Mouse (Mus musculus) erythroblast, adult 5-6 weeks (primary cell): ENCODE results near the gene Wars2. TPM values are rescaled to one million over a fixed set of nuclear protein-coding genes. Genes with fewer than 3 reads are reported as not detected.

Source experiments
- ATAC-seq: replicated peaks from 2 replicates; pipeline ENCODE4 v1.8.0; 2016; ENCODE audit warnings: moderate number of reproducible peaks, mild to moderate bottlenecking, moderate TSS enrichment, inconsistent platforms; ENCODE audit not compliant: poor library complexity, low FRiP score, severe bottlenecking
- total RNA-seq, 2 experiments: library from RNA; stranded (forward) in 1 of 2; stranded (reverse) in 1 of 2; fragments of 150-400 nt in 1 of 2; fragments of 200-764, 138-1000 nt in 1 of 2; gene quantifications; 2 replicates each; pipeline versions ENCODE4 v1.2.3 to v1.2.4; 2015 to 2017; ENCODE audit warnings: low replicate concordance in 2 of 2

The Wars2 gene
- total RNA-seq, 2 experiments from 2014 or later, result 0.34 to 3.1 TPM

DNA sequence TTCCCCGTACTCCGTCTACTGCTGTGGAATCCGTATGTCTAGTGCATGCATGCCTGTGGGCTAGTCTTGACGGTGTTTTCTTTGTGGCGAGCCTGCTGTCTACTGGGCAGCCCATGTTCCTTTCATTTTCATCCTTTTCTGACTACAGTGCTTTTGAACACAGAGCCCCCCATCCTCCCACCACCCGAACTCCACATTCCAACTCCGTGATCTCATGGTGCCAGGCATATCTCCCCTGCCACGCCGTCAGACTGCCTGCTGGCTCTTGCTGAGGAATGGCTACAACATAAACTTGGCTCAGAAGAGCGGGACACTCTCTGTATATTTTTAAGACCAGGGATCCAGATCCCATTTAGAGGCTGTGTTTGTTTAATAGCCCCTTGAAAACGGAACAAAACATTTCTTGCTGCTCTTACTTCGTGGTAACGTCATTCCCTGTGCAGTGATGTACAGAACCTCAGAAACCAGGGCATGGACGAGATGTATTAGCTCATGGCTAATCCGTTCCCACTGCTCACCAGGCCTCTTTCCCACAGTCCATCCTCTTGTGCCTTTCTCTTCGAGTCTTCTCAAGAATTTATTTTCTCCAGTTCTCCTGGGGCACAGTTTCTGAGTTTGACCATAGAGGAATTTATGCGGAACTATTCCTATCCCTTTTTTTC is 42.6 kb downstream of the Wars2 start:
- no peak for ATAC-seq

- no peak for ATAC-seq
Measured at GRCm38 (mm10) chr3:99184373-99184772, 43.5 kb downstream of the Wars2 start.

GRCm38 (mm10) chr3:99188097-99188496 is 47.2 kb downstream of the Wars2 start:
- ATAC-seq, result no peak

GRCm38 (mm10) chr3:99193576-99193975 is 52.7 kb downstream of the Wars2 start:
- no peak for ATAC-seq

DNA sequence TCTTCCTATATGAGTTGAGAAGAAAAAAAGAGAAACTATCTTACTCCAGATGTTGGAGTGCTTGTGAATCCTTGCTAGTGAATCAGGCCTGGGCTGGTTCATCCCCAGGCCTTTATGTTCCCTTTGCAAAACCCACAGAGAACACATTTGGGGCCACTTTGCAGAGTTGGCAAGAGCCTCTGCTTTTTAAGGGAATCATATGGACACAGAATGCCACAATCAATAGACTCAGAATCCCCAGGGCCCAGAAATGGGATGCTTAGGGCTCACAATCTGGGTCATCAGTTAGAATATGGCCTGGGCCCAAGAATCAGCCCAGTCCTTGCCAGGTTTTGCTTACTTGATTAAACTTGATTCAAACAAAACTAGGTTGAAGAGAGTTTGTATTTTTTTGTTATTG is 62.5 kb downstream of the Wars2 start:
- no peak for ATAC-seq

DNA sequence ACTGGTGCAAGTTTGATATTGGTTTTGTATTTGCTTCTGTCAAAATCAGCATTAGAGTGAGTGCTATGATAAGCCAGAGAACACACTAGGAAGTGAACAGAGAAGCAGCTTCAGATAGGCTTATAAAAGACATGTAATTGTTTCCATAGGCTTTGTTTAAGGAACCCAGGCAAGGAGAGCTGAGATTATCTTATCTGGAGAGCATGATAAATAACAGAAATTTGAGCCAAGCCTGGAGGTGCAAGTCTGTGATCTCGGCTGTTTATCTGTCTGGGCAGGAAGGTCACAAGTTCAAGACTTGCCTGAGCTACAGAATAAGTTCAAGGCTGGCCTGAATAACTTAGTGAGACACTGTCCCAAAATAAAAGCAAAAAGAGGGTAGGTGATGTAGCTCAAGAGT is 67.5 kb downstream of the Wars2 start:
- ATAC-seq, result no peak

DNA sequence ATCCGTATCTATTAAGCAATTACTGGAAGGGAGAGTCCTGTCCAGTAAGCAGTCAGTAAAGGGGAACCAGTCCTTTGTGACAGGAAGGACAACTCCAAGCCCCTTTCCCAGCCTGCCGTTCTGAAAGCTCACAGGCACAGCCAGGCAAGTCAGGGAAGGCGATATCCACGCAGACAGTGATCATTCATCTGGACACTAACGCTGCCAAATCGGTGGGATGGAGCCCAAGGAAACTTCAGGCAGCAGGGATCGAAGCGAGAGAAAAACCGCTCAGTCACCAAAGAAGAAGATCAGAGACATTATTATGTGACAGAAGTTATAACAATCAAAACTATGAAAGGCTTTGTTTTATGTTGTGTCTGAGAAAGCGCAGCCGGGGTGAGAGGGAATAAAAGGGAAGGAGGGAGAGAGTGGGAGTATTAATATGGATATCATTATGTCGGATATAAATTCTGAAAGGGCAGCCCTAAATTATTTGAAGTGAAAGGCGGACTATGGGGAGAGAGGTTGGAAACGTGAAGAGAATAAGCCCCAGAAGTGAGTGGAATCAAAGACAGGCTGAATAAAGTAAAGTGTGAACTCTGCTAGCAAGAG is 70.3 kb downstream of the Wars2 start:
- ATAC-seq, result no peak

- no peak for ATAC-seq
Measured at GRCm38 (mm10) chr3:99227807-99228206, 86.9 kb downstream of the Wars2 start.

DNA sequence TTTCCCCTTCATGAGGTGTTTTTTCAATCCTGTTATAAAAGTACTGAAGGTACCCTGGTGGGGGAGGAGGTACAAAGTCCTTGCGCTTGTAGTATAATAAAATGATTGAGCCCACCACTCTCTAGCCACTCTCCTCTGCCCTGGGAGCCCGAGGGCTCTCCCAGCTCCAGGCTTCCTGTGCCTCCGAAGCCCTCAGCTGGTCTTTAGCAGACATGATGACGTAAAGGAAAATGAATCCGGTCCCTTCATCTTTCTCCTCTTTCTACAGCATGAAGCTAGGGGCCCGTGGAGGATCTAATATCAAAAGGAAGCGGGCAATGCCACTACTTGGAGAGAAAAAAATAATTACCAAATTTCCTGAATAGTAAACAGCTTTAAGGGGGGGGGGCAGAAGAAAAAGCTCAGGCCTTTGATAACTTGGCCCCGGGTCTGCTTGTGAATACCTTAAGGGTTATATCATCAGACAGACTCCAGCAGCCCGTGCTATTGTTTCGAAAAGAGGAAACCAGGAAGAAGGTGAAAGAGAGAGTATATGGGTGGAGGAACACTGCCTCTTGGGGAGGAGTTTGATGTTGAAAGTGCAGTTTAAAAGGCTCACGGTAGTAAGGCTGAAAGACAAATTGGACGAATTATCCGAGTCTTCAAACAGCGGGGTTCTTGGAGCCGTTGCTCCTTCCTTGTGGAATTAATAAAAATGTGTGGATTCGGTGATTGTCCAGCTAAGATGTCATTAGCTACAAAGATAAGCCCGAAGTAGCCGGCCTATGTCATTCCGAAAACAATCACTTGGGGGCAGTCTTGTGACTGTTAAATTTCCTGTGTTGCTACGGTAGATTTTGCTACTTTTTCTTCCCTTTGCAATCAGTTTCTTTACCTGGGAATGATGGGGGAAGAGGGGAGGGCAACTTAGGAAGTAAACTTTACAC is 92.8 kb downstream of the Wars2 start:
- ATAC-seq, result no peak

DNA sequence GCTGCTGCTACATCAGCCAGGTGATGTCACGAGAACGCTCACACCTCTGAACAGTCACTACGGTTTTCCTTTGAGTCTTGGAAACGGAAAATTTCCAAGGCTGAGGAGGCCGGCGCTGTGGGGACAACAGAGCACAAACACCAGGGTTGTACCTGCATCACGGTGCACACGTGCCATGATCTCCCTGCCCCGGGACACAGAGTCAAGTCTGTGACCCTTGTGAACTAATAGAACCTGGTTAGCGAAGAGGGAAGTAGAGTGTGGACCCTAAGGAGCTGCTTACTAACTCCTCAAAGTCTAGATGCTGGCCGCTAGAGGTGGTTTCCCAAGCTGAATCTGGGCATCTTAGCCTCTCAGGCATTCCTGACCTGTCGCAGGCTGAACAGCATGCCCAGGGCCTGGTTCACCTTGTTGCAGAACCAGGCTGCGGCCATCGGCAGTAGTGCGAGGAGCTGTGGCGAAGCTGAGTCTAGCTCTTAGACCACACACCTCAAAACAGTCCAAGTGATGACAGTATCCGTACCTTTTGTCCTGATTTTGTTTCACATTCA is 93.5 kb downstream of the Wars2 start:
- no peak for ATAC-seq

DNA sequence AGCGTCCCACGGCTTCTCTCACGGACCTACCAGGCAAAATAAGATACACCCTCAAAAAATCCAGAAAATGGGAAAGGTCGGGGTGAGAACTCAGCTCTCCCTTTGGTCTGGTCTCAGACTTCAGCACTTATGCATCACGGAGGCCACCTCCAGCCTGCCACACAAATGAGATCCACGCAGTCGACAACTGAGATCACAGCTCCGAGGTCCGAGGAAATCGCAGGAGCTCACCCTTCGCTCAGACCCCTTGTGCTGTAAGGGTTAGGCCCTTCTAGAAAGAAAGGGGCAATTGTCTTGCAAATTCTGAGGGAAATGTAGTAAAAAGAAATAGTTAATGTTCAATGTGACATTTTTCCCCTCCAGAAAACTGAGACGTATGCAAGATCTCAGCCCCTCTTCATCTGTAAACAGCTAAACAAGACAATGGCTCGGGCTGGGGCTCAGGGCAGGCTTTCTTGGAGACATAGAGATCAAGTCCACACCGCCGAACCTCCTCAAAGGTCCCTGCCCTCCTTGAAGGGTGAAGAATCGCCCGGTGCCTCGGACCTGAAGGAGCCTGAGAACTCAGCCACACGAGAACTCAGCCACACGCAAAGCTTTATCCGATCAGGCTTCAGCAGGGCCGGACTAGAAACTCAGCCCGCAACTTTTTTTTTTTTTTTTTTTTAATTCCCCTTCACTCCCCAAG is 94.4 kb downstream of the Wars2 start:
- ATAC-seq, result no peak

DNA sequence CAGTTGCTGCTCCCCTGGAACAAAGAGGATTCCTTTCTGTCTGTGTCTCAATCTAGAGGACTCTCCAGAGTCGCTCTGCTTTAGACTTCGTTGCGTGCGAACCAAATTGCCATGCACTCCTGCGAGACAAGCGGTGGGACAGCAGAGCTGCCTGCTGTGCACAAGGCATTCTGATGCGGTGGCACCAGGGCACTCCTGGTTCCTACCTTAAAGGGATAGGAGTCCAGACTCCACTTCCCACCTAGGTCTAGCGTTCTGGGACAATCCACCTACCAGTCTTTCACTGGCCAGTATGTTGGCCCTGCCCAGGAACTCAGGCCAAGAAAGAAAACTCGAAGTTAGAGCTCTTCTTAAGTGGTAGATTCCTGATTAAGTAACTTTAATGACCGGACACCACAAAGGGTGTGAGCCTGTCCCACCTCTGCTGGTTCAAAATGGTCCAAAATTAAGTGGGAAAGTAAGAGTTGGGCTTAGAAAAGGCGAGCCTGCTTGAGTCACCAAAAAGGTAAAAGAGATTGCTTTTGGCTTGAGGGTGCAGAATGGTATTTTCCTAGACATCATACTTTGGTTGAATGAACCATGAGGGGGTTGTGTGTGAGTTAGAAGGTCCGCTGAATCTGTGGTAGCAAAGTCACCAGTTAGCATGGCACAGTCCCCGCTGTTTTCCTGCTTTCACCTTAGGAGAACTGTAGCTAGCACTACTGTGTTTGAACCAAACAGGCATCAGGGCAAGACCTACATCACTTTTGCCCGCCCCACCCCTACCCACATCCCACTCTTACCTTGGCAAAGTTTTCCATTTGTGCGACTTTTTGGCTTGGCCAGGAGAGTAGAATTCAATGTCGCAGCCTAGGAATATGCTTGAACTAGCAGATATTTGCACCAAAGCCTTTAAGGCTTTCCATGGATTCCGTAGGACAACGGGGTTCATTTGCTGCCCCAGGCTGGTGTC is 95.2 kb downstream of the Wars2 start:
- no peak for ATAC-seq

- ATAC-seq, result no peak
Measured at GRCm38 (mm10) chr3:99238691-99239090, 97.8 kb downstream of the Wars2 start.

- no peak for ATAC-seq
Measured at GRCm38 (mm10) chr3:99239301-99240045, 98.6 kb downstream of the Wars2 start.

GRCm38 (mm10) chr3:99240213-99240720 is 99.4 kb downstream of the Wars2 start, which contains the start of gene Tbx15:
Gene Tbx15 (plus strand): TSS chr3:99240381.
- no peak for ATAC-seq

DNA sequence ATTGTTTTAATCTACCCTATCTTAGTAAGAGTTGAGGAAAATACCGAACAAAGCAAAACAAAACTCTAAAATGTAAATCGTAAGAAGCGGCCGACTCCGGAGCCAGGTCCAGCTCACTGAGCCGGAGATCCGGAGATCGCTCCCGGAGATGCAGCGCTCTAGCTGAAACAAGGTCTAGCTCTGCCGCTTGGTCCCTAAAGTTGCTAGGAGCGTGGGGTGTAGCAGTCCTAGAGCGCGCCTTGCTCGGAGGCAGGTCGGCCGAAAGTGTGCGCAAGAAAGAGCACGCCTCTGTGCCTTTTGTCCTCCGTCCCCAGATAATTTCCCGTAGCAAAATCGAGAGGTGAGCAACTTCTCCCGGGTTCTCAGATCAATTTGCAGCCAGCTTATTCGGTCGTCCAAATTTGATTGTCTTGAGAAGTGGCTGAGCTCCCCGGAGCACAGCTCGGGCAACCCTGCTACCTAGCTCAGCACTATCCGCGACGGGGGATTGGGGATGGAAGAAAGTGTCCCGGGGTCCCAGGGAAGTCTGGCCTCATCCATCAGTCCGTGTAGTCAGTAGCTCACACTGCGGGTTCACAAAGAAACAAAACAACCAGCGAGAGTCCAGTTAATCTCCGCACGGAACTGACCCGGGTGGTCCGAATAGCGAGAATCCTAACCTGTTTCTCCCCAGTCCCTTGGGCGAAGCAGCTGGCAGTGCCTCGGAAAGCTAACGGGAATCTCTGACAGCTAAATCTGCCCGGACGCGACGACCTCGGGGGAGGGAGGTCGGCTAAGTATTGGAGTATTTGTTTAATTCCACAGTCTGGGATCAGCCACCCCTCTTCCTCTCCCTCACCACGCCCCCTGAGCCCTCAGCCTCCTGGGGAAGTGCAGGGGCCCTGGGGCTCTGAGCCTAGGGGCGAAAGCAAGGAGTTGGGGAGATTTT is 100.2 kb downstream of the Wars2 start:
- ATAC-seq, result no peak

DNA sequence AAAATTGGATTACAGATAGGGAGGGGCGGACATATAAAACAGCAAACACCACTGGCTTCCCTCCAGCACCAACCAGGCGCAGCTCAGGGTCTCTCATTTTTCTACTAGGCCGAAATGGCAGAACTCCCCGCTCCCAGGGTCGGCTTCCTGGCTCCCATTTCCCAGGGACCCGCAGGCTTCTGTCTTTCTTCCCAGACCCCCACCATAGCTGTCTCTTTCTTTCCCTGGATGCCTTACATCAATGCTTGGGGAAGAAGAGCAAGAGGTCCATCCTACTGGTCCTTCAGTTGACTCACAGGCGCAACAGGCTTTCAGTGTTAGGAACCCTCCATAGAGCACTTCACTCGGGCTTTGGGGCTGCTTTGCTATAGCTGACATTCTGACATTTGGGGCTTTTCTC is 101.6 kb downstream of the Wars2 start:
- no peak for ATAC-seq
